Mouse (Mus musculus): ENCODE measurements at regions not wholly inside any gene's neighbourhood (a gene's known extent, or its start where the extent isn't known, plus 50 kb on each side); places are given as distances from the start of the nearest gene placed in this dataset.

- TF ChIP-seq CTCF (conservative IDR thresholded peaks at IDR 0.05; ENCODE audit: low read length) = no peak
- TF ChIP-seq NANOG (IDR thresholded peaks at IDR 0.05; ENCODE audit: borderline replicate concordance, low read length) = no peak
Observed at GRCm38 (mm10) chr14:46637240-46637639, 123.1 kb upstream of the Cdkn3 start.

Data from E14TG2a.4 (cell line).